Mouse (Mus musculus): ENCODE results near the gene Miga1.
"Not testable (repeated sequence)": the region's sequence is repeated elsewhere in the genome, so short reads cannot be mapped to it uniquely, and the experiment has no call there.

Gene Miga1

GRCm38 (mm10) chr3:152321765-152322547, 18.3 kb downstream of the Miga1 start:
- DNase-seq (ENCODE audit: low spot score), result no peak

DNA sequence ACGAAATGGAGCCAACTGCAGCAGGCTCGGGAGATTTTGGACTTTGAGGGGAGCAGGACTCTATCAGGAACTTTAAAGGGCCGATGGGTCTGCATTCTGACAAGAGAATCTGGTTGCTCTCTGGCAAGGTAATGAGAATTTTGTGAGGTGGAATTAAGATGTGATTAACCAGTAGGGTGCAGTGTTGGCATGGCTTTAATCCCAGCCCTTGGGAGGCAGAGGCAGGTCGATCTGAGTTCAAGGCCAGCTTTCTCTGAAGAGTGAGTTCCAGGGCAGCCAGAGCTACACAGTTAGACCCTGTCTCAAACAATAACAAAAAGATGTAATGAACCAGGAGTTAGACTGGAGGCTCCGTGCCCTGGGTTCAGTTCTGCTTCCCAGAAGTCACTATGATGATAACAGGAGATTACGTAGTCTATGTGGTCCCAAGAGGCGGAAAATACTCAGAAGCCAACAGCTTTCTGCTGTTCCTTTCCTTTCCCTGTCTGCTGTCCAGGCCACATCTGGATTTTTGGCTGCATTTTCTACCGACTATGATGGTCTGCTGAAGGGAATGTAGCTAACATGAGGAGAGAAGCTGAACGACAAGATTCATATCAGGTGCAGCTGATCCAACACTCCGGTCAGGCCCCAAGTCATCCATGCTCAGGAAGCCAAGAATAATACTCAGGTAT, 19.1 kb downstream of the Miga1 start:
- DNase-seq (ENCODE audit: low spot score), result no peak

GRCm38 (mm10) chr3:152316447-152317173, 23.6 kb downstream of the Miga1 start:
- not testable (repeated sequence) for DNase-seq (ENCODE audit: low spot score)

GRCm38 (mm10) chr3:152315613-152316012, 24.6 kb downstream of the Miga1 start:
- DNase-seq (ENCODE audit: low spot score), result peak; percentile 68

DNA sequence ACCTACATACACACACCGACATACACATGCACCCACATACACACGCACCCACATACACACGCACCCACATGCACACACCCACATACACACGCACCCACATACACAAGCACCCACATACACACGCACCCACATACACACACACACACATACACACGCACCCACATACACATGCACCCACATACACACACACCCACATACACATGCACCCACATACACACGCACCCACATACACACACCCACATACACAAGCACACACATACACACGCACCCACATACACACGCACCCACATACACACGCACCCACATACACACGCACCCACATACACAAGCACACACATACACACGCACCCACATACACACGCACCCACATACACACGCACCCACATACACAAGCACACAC, 25.5 kb downstream of the Miga1 start:
- not testable (repeated sequence) for DNase-seq (ENCODE audit: low spot score)

- no peak for DNase-seq (ENCODE audit: low spot score)
Observed at GRCm38 (mm10) chr3:152309250-152309645, 31.0 kb downstream of the Miga1 start.

DNA sequence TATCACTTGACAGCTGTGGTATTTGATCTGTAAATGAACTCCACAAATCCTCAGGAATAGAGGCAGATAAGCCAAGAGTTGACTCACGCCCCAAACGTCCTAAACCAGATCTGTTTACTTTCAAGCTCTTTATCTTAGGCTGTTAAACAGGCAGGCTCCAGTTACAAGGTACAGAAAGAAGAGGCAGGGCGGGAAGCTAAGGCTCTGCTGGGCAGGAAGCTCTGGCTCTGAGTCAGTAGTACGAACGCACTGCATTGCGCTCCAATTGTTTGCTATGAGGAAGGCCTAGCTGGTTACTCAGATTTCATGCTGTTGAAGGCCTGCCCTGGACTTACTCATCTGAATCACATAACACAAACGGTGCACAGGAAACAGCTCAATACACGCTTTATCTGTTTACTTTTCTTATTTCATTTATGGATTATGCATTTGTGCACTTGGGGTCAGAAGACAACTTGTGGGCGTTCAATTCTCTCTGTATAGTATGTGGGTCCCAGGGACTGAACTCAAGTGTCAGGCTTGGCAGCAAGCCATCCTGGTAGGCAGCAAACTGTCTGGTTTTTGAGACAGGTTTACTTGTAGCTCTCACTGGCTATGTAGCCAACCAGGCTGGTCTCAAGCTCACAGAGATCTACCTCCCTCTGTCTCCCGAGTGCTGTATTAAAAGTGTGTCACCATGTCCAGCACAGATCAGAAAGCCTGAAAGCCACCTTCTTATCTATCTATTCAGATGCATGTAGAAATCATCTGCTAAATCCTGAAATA, 31.5 kb downstream of the Miga1 start:
- no peak for DNase-seq (ENCODE audit: low spot score)

- no peak for DNase-seq (ENCODE audit: low spot score)
Observed at GRCm38 (mm10) chr3:152305971-152306370, 34.2 kb downstream of the Miga1 start.

GRCm38 (mm10) chr3:152305080-152305479, 35.1 kb downstream of the Miga1 start:
- DNase-seq (ENCODE audit: low spot score), result no peak

- no peak for DNase-seq (ENCODE audit: low spot score)
Observed at GRCm38 (mm10) chr3:152304093-152304815, 36.0 kb downstream of the Miga1 start.

DNA sequence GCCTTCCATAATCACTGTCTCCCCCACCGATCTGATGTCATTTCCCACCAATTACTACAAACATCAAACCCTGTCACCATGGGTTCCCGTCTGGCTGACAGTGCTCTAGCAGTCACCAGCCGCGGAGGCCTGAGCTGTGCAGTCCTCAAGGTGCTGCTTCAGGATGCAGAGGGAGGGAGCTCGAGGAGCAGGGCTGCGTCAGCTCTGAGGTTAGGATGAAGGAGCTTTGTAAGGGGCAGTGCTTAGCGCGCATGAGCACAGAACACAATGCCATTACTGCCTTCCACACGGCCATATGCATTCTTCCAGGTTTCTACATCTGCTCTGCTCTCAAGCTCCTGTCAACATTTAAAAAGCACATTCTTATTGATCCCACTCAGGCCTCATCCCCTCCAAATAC, 37.2 kb downstream of the Miga1 start:
- no peak for DNase-seq (ENCODE audit: low spot score)

DNA sequence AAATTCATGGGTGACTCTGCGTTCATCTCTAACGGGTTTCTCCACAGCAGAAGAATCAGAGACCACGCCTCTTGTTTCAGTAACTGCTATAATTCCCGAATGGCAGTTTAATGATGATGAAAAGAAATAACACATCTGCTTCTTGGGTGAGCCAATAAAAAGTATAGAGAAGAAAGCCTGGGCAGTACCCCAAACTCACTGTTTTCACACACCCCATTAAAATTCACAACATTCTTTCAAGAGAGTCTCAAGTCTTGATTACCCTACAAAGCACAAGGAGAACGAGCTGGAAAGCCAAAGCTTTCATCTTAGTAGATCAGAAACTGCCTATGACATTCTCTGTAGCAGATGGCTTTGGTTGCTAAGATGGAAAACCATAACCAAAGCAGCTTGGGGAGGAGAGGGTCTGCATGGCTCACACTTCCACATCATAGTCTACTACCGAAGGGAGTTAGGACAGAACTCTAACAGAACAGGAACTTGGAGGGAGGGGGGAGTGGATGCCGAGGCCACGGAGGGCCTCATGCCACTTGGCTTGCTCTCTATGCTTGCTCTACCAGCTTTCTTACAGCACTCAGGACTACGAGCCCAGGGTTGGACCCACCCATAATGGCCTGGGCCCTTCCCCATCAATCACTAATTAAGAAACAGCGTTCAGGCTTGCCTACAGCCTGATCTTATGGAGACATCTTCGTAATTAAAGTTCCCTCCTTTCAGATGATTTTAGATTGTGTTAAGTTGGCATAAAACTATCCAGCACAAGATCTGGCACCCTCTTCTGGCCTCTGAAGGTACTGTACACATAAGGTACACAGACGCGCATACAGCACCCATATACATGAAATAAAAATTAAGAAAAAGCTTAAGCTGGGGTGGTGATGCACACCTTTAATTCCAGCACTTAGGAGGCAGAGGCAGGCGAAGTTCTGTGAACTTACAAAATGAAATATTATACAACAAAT, 39.5 kb downstream of the Miga1 start:
- DNase-seq (ENCODE audit: low spot score), result no peak

- DNase-seq (ENCODE audit: low spot score), result no peak
Observed at GRCm38 (mm10) chr3:152295896-152296295, 44.3 kb downstream of the Miga1 start.

- no peak for DNase-seq (ENCODE audit: low spot score)
Observed at GRCm38 (mm10) chr3:152294400-152294799, 45.8 kb downstream of the Miga1 start.

GRCm38 (mm10) chr3:152293530-152294181, 46.6 kb downstream of the Miga1 start:
- no peak for DNase-seq (ENCODE audit: low spot score)

- no peak for DNase-seq (ENCODE audit: low spot score)
Observed at GRCm38 (mm10) chr3:152291895-152292294, 48.3 kb downstream of the Miga1 start.

GRCm38 (mm10) chr3:152290175-152290798, 49.9 kb downstream of the Miga1 start:
- DNase-seq (ENCODE audit: low spot score), result no peak

- no peak for DNase-seq (ENCODE audit: low spot score)
Observed at GRCm38 (mm10) chr3:152288740-152289139, 51.5 kb downstream of the Miga1 start.

DNA sequence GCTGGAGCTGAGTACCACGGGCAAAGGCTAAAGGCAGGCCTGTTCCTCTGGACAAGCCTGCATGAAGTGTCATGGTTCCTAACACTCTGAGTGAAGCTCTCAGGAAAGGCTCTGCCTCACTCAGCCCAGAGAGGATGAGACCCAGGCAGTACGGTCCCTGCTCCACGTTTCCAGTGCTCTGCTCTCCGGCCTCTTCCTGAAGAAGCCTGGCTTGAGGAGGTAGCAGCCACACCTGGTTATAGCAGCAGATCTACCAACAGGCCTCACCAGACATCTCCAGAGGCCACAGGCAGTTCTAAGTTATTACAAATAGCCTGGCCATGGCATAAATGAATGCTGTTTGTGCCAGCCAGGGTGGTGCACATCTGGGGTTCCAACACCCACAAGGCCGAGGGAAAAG, 51.9 kb downstream of the Miga1 start:
- no peak for DNase-seq (ENCODE audit: low spot score)
